Mouse (Mus musculus) heart, embryonic 16.5 days (tissue): ENCODE data around the gene Smim17. TPM values are rescaled to one million over a fixed set of nuclear protein-coding genes. Genes with fewer than 3 reads are reported as not detected.

Source experiments
- ATAC-seq: fragments of 200-750 bp; cut with Nextera tagmentation; replicated peaks from 2 replicates; pipeline ENCODE4 v1.8.0; 2017; ENCODE audit warnings: moderate number of reproducible peaks; ENCODE audit not compliant: insufficient read depth, low FRiP score; ENCODE audit errors: extremely low read depth
- H3K27ac ChIP-seq: fragments of 300-500 bp; sonication (generic); 2 replicates; pipeline ENCODE4 v1.5.1; 2014; ENCODE audit warnings: mild to moderate bottlenecking, low read length, control low read depth, moderate library complexity
- H3K27me3 ChIP-seq: fragments of 300-500 bp; sonication (generic); 2 replicates; pipeline ENCODE4 v1.6.1; 2014; ENCODE audit warnings: low read length, mixed read lengths; ENCODE audit not compliant: control insufficient read depth, insufficient read depth
- H3K36me3 ChIP-seq: fragments of 300-500 bp; sonication (generic); 2 replicates; pipeline ENCODE4 v1.6.1; 2014; ENCODE audit not compliant: control insufficient read depth, insufficient read depth
- H3K4me1 ChIP-seq: fragments of 300-500 bp; sonication (generic); 2 replicates; pipeline ENCODE4 v1.6.1; 2014; ENCODE audit warnings: low read length, mixed read lengths; ENCODE audit not compliant: control insufficient read depth, insufficient read depth
- H3K4me2 ChIP-seq: fragments of 300-500 bp; sonication (generic); 2 replicates; pipeline ENCODE4 v1.6.1; 2014; ENCODE audit warnings: low read depth, mild to moderate bottlenecking, control low read depth, low read length
- H3K4me3 ChIP-seq: fragments of 300-500 bp; sonication (generic); 2 replicates; pipeline ENCODE4 v1.5.1; 2014; ENCODE audit warnings: mild to moderate bottlenecking, control low read depth, low read length
- H3K9ac ChIP-seq: fragments of 300-500 bp; sonication (generic); 2 replicates; pipeline ENCODE4 v1.6.1; 2014; ENCODE audit warnings: low read length, control low read depth
- H3K9me3 ChIP-seq: fragments of 300-500 bp; sonication (generic); replicated peaks from 2 replicates; pipeline ENCODE4 v1.6.1; 2016; ENCODE audit warnings: low read length; ENCODE audit not compliant: control insufficient read depth
- WGBS: fragments of 180-500 bp; shearing (Covaris S2); extraction: QIAGEN DNeasy Blood & Tissue Kit; methylation state at CpG from one replicate; pipeline ENCODE4 v1.1.7; 2014; 5-methylcytosine and 5-hydroxymethylcytosine counted together
- polyA plus RNA-seq: library from polyadenylated mRNA; unstranded; fragments of >200 nt; fragmentation: Nextera tagmentation; extraction: Ambion mirVana; gene quantifications from 2 replicates; pipeline ENCODE4 v1.2.1, GENCODE M21; 2015

Smim17 gene
- polyA plus RNA-seq, 1 experiment from 2014 or later, result 0.20 TPM

DNA sequence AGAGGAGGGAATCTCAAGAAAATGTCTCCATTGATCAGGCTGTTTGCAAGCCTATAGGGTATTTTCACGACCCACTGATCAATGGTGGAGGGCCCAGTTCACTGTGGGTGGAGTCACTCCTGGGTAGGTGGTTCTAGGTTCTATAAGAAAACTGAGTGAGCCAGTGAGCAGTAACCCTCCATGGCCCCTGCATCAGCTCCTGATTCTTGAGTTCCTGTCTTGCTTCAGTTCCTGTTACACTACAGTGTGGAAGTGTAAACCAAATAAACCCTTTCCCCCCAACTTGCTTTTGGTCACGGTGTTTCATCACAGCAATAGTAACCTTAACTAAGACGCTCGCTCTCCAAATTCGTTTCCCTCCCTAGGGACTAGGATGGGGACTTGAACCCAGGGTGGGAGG, 9.5 kb upstream of the Smim17 start:
- Histone ChIP-seq H3K4me1 (peaks cover 3% of the 10 kb centered on the region), H3K27me3 (no peaks in the 10 kb centered on the region), H3K36me3 (peaks cover 32% of the 10 kb centered on the region), H3K9me3 (0 out of 2 replicates have a peak, but pooled peaks cover 2% of the 10 kb centered on the region), H3K4me2 (no peak overlapping the region), H3K27ac (no peak overlapping the region), H3K9ac (no peak overlapping the region), H3K4me3 (no peak overlapping the region)
- 79% methylated on average over 5 of the region's 5 CpGs for WGBS
- ATAC-seq, result no peak

DNA sequence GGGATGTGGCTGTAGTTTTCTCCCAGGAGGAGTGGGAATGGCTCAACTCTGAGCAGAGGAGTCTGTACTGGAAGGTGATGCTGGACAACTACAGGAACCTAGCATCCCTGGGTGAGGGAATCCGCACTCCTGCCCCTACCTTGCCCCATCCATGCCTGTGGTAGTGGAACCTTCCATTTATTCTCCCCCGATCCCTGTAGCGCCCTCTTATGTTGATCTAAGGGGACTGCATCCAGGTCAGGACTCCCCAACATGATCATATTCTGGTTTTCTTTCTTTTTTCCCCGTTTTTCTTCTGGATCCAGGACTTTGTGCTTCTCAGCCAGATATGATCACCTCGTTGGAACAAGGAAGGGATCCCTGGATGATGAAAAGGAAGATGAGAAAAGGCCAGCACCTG, 9.1 kb upstream of the Smim17 start:
- H3K27me3 ChIP-seq, result no peaks in the 10 kb centered on the region
- peaks cover 37% of the 10 kb centered on the region for H3K36me3 ChIP-seq
- H3K27ac ChIP-seq, result no peak overlapping the region
- H3K9ac ChIP-seq, result no peak overlapping the region
- WGBS, result 69% methylated on average over 5 of the region's 5 CpGs
- ATAC-seq, result no peak
- no peak overlapping the region for H3K4me3 ChIP-seq
- no peak overlapping the region for H3K4me2 ChIP-seq
- 0 out of 2 replicates have a peak, but pooled peaks cover 2% of the 10 kb centered on the region for H3K9me3 ChIP-seq
- H3K4me1 ChIP-seq, result no peaks in the 10 kb centered on the region

DNA sequence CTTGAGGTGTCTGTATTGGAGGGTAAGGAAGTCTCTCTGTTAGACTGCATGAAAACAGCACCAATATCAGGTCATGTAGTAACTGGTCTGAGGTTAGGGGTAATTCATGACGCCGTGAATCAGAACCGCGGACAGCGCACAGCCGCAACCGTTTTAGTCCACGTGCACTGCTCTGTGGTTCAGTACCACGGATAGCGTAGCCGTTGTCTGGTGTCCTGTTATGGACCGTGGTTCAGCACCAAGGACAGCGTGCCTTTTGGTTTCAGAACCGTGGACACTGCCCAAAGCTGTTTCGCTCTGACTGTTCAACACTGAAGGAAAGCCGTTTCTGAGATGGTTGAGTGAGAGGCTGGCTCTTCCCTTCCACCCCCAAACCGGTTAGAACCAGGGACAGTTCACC, 11.5 kb downstream of the Smim17 start, which contains the start of gene Gm20715:
Gm20715 (plus strand) TSS at position 235 of the 400 bp plus-strand sequence.
- H3K27me3 ChIP-seq, result no peaks in the 10 kb centered on the region
- no peak within 1 kb of the TSS for H3K4me3 ChIP-seq
- no peak within 1 kb of the TSS for H3K9ac ChIP-seq
- ATAC-seq, result peak; percentile 92
- no peaks in the 10 kb centered on the region for H3K4me1 ChIP-seq
- H3K27ac ChIP-seq, result no peak within 1 kb of the TSS
- H3K4me2 ChIP-seq, result no peak within 1 kb of the TSS
- WGBS, result under 1% methylated on average over 17 of the region's 17 CpGs
- no peaks in the 10 kb centered on the region for H3K9me3 ChIP-seq
- H3K36me3 ChIP-seq, result no peaks in the 10 kb centered on the region

DNA sequence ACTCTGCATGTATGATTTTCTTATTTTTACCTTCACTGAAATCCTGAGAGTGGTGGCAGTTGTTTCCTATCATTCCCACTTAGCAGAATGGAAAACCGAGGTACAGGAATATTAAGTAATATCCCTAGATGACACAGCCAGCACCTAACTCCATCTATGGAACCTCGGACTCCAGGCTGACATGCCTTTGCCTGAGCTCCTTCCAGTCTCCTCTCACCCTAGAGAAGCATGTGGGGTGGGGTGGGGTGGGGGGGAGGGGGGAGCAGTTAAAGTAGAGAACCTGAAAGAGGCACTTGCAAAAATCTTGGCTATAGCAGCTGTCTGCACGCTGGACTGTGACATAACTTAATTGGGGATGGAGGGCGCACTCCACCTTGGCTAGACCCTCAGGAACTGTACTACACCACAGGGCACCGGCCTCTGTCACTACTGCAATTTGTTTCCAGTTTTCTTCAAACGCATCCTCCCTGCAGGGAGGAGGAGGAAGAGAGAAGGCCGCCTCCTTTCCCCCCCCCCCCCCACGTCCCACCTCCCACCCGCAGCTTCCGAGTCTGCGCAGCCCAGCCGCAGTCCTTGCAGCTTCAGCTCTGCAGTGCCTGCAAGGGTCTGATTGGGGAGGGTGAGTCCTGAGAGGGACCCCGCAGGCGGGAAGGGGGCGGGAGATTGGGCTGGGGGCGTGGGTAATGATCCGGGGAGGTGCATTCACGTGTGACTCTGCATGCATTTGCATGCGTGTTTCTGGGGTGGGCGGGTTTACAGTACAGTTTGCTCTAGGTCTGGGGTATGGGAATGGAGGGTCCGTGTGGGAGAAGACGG, 16.3 kb downstream of the Smim17 start:
- Histone ChIP-seq H3K36me3 (no peaks in the 10 kb centered on the region), H3K4me1 (no peaks in the 10 kb centered on the region), H3K9ac (no peak overlapping the region), H3K4me2 (no peak overlapping the region), H3K9me3 (no peaks in the 10 kb centered on the region), H3K4me3 (no peak overlapping the region), H3K27me3 (no peaks in the 10 kb centered on the region), H3K27ac (no peak overlapping the region)
- ATAC-seq, result no peak
- 10% methylated on average over 21 of the region's 22 CpGs for WGBS

DNA sequence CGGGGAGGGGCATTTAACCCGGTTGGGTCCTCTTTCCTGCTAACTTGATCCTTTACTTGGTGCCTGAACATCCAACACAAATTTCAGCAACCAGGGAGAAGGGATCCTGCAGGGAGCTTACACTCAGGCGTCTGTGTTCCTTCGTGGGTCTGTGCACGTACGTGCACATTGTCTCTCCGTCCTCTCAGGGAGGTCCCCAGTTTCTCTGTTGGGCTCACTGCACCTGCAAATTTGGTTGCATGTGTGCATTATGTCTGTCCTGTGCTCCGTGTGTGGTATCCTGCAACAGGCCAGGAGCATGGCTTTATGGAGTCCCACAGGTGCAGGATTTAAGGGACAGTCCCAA, 16.9 kb downstream of the Smim17 start:
- H3K4me1 ChIP-seq, result no peaks in the 10 kb centered on the region
- H3K4me2 ChIP-seq, result no peak overlapping the region
- H3K4me3 ChIP-seq, result no peak overlapping the region
- H3K9ac ChIP-seq, result no peak overlapping the region
- WGBS, result 18% methylated on average over 8 of the region's 8 CpGs
- H3K9me3 ChIP-seq, result no peaks in the 10 kb centered on the region
- no peaks in the 10 kb centered on the region for H3K27me3 ChIP-seq
- no peak overlapping the region for H3K27ac ChIP-seq
- no peaks in the 10 kb centered on the region for H3K36me3 ChIP-seq
- no peak for ATAC-seq

DNA sequence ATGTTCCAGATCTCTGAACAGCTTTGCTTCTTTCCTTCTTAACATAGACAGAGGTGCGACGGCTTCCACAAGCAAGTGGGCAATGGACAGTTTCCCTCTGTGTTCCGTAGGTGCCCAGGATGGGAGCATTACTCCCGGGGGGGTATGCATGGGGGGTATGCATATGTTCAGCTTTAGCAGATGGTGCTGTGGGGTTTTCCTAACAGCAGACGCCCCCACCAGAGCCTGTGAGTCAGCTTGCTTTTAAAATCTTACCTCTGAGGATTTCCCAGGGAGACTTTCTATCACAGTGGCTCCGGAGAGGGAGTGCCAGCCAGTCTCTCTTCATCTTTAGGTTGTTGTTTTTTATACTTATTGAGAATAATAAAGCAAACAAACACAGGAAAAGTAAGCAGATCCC, 21.4 kb downstream of the Smim17 start:
- WGBS, result 72% methylated on average over 6 of the region's 6 CpGs
- no peak for ATAC-seq
- Histone ChIP-seq H3K36me3 (no peaks in the 10 kb centered on the region), H3K27ac (no peak overlapping the region), H3K4me2 (no peak overlapping the region), H3K27me3 (no peaks in the 10 kb centered on the region), H3K4me1 (no peaks in the 10 kb centered on the region), H3K9ac (no peak overlapping the region), H3K4me3 (no peak overlapping the region), H3K9me3 (no peaks in the 10 kb centered on the region)

DNA sequence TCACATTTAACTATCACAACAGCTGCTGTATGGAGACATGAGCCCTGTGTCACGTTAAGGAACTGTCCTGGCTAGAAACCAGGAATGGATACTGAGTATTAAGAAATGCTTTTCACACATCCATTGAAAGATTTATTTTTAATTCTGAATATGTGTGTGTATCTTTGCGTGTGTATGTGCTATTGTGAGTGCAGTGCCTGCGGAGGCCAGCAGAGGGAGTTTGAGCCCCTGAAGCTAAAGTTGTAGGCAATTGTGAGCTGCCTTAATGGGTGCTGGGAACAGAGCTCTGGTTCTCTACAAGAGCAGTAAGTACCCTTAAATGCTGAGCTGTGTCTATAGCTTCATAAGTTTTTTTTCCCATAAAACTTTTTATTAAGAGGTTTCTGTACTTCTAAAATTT, 30.9 kb downstream of the Smim17 start:
- H3K9me3 ChIP-seq, result peaks cover 5% of the 10 kb centered on the region
- no peak overlapping the region for H3K4me2 ChIP-seq
- no peak overlapping the region for H3K9ac ChIP-seq
- no peak overlapping the region for H3K4me3 ChIP-seq
- H3K36me3 ChIP-seq, result no peaks in the 10 kb centered on the region
- ATAC-seq, result no peak
- WGBS, result 79% methylated on average over 3 of the region's 3 CpGs
- no peak overlapping the region for H3K27ac ChIP-seq
- H3K27me3 ChIP-seq, result no peaks in the 10 kb centered on the region
- no peaks in the 10 kb centered on the region for H3K4me1 ChIP-seq

DNA sequence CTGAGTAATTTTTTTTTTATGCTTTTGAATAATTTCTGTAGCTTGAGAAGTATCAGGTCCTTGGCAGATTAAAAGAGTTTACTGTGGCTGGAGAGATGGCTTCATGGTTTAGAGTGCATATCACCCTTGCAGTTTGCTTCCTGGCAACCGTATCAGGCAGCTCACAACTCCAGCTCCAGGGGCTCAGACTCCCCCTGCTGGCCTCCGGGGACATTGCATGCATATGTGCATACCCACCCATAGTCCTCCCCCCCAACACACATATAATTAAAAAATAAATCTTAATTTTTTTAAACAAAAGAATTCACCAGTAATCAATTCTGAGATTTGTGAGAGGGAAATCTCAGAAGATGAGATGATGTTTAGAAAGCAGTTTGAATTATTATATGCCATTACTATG, 31.8 kb downstream of the Smim17 start:
- peaks cover 5% of the 10 kb centered on the region for H3K9me3 ChIP-seq
- H3K4me3 ChIP-seq, result no peak overlapping the region
- no peaks in the 10 kb centered on the region for H3K27me3 ChIP-seq
- H3K4me1 ChIP-seq, result no peaks in the 10 kb centered on the region
- 36% methylated on average over 2 of the region's 2 CpGs for WGBS
- H3K4me2 ChIP-seq, result no peak overlapping the region
- H3K9ac ChIP-seq, result no peak overlapping the region
- H3K27ac ChIP-seq, result no peak overlapping the region
- no peak for ATAC-seq
- no peaks in the 10 kb centered on the region for H3K36me3 ChIP-seq

DNA sequence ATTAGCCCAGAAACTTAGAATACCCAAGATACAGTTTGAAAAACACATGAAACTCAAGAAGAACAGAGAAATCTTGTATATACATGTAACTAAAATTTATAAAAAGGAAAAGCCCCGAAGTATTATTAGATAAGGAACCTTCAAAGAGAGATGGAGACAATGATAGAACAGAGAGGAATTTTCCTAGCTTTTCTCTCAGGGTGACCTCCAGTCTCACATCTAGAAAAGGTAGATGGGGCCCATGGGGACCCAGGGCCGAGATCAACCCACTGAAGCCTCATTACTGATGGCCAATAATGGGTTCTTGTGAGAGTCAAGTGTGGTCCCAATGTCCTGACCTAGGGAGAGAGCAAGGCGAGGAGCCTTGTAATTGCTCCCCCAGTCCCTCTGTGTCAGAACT, 39.9 kb downstream of the Smim17 start, which contains the start of gene Olfr1344:
Olfr1344 (plus strand) TSS at position 301 of the 400 bp plus-strand sequence.
- no peak within 1 kb of the TSS for H3K4me3 ChIP-seq
- no peak for ATAC-seq
- no peaks in the 10 kb centered on the region for H3K27me3 ChIP-seq
- WGBS, result 59% methylated on average over 3 of the region's 3 CpGs
- no peaks in the 10 kb centered on the region for H3K36me3 ChIP-seq
- no peak within 1 kb of the TSS for H3K27ac ChIP-seq
- no peaks in the 10 kb centered on the region for H3K4me1 ChIP-seq
- peaks cover 2% of the 10 kb centered on the region; the same call in 1 of the 2 replicates for H3K9me3 ChIP-seq
- H3K4me2 ChIP-seq, result no peak within 1 kb of the TSS
- H3K9ac ChIP-seq, result no peak within 1 kb of the TSS
